Mouse (Mus musculus) liver, embryonic 14.5 days (tissue): ENCODE measurements around the gene Rac2. TPM values are rescaled to one million over a fixed set of nuclear protein-coding genes. Genes with fewer than 3 reads are reported as not detected.

ENCODE experiments used
- ATAC-seq: fragments of 200-750 bp; cut with Nextera tagmentation; 2 replicates; pipeline ENCODE4 v1.8.0; 2017; ENCODE audit warnings: moderate number of reproducible peaks, mild to moderate bottlenecking, moderate library complexity; ENCODE audit not compliant: insufficient read depth
- DNase-seq, 3 experiments: peaks; one replicate each; pipeline ENCODE4 v3.0.0-alpha.2; 2012 to 2013; ENCODE audit warnings: low read depth in 3 of 3, low spot score in 3 of 3
- H3K27ac ChIP-seq: fragments of 300-500 bp; sonication (generic); 2 replicates; pipeline ENCODE4 v1.5.1; 2014; ENCODE audit warnings: moderate library complexity, mild to moderate bottlenecking, control low read depth, inconsistent platforms
- H3K27me3 ChIP-seq: fragments of 300-500 bp; sonication (generic); 2 replicates; pipeline ENCODE4 v1.6.1; 2014; ENCODE audit warnings: mild to moderate bottlenecking, low read length, moderate library complexity; ENCODE audit not compliant: control insufficient read depth, insufficient read depth
- H3K36me3 ChIP-seq: fragments of 300-500 bp; sonication (generic); replicated peaks from 2 replicates; pipeline ENCODE4 v1.6.1; 2014; ENCODE audit warnings: low read depth; ENCODE audit not compliant: control insufficient read depth, insufficient read depth
- H3K4me1 ChIP-seq, 2 experiments: fragments of 200-500 bp in 1 of 2; fragments of 300-500 bp in 1 of 2; sonication (generic) in 1 of 2; replicated peaks; 2 replicates each; pipeline ENCODE4 v1.6.1; 2012 to 2014; ENCODE audit warnings: antibody characterized with exemption in 1 of 2, inconsistent platforms in 1 of 2, low read length in 1 of 2; ENCODE audit not compliant: control insufficient read depth in 2 of 2, insufficient read depth in 2 of 2
- H3K4me2 ChIP-seq: fragments of 300-500 bp; sonication (generic); 2 replicates; pipeline ENCODE4 v1.6.1; 2014; ENCODE audit warnings: low read depth, mild to moderate bottlenecking, control low read depth, moderate library complexity
- H3K4me3 ChIP-seq, 2 experiments: fragments of 200-500 bp in 1 of 2; fragments of 300-500 bp in 1 of 2; sonication (generic) in 1 of 2; 2 replicates each; pipeline ENCODE4 v1.5.1; 2012 to 2014; ENCODE audit warnings: low read depth in 2 of 2, low read length in 2 of 2, mild to moderate bottlenecking in 2 of 2, control low read depth in 1 of 2, inconsistent platforms in 1 of 2, moderate library complexity in 1 of 2; ENCODE audit not compliant: insufficient read depth in 1 of 2
- H3K9ac ChIP-seq: fragments of 300-500 bp; sonication (generic); replicated peaks from 2 replicates; pipeline ENCODE4 v1.6.1; 2014; ENCODE audit warnings: mild to moderate bottlenecking, control low read depth, moderate library complexity
- H3K9me3 ChIP-seq: fragments of 300-500 bp; sonication (generic); 2 replicates; pipeline ENCODE4 v1.6.1; 2016; ENCODE audit warnings: low read length, mixed read lengths; ENCODE audit not compliant: control insufficient read depth
- CTCF ChIP-seq: IDR thresholded peaks from 2 replicates; pipeline ENCODE4 v1.5.1; 2016; ENCODE audit warnings: antibody characterized with exemption, low read depth, control low read depth
- EP300 ChIP-seq: IDR thresholded peaks from 2 replicates; pipeline ENCODE4 v1.6.1; 2016; ENCODE audit warnings: antibody characterized with exemption, low read depth
- WGBS: fragments of 180-500 bp; shearing (Covaris S2); extraction: QIAGEN DNeasy Blood & Tissue Kit; methylation state at CpG from one replicate; pipeline ENCODE4 v1.1.7; 2014; ENCODE audit not compliant: insufficient replicate concordance; 5-methylcytosine and 5-hydroxymethylcytosine counted together
- polyA plus RNA-seq, 2 experiments: library from polyadenylated mRNA; depleted of rRNA in 1 of 2; stranded (reverse) in 1 of 2; unstranded in 1 of 2; fragments of >200 nt; fragmentation: Nextera tagmentation in 1 of 2; extraction: Ambion mirVana in 1 of 2; gene quantifications; 2 replicates each; pipeline versions ENCODE4 v1.2.1 to v1.2.3; 2012 to 2014

The Rac2 gene
- polyA plus RNA-seq, 2 experiments = 57.5 to 117 TPM

GRCm38 (mm10) chr15:78583352-78583751, 10.8 kb upstream of the Rac2 start:
- Histone ChIP-seq H3K27ac (no peak overlapping the region), H3K9me3 (no peaks in the 10 kb centered on the region), H3K4me1 (peaks cover 7 to 20% of the 10 kb centered on the region in 2 experiments), H3K27me3 (no peaks in the 10 kb centered on the region), H3K36me3 (no peaks in the 10 kb centered on the region), H3K9ac (no peak overlapping the region), H3K4me2 (no peak overlapping the region), H3K4me3 (no peak overlapping the region)
- DNase-seq = no peak
- no peak for ATAC-seq
- WGBS = 47% methylated on average over 11 of the region's 11 CpGs
- no peak for TF ChIP-seq EP300
- TF ChIP-seq CTCF = no peak

- no peak for DNase-seq
- Histone ChIP-seq H3K27ac (no peak overlapping the region), H3K4me2 (no peak overlapping the region), H3K4me3 (no peak overlapping the region), H3K9me3 (no peaks in the 10 kb centered on the region), H3K9ac (no peak overlapping the region), H3K4me1 (peaks cover 21 to 32% of the 10 kb centered on the region in 2 experiments), H3K27me3 (no peaks in the 10 kb centered on the region), H3K36me3 (no peaks in the 10 kb centered on the region)
- 67% methylated on average over 4 of the region's 4 CpGs for WGBS
- TF ChIP-seq CTCF = no peak
- TF ChIP-seq EP300 = no peak
- no peak for ATAC-seq
Observed at GRCm38 (mm10) chr15:78576284-78576810, 3.8 kb upstream of the Rac2 start.

- Histone ChIP-seq H3K9me3 (no peaks in the 10 kb centered on the region), H3K27me3 (no peaks in the 10 kb centered on the region), H3K9ac (peak overlapping the region; percentile 81), H3K4me1 (peaks cover 19 to 29% of the 10 kb centered on the region in 2 experiments), H3K4me3 (peak overlapping the region; percentile 64 to 69), H3K36me3 (peaks cover 9% of the 10 kb centered on the region; the same call in 1 of the 2 replicates), H3K4me2 (peak overlapping the region; percentile 83), H3K27ac (peak overlapping the region; percentile 84)
- TF ChIP-seq EP300 (no peak), CTCF (no peak)
- WGBS = 12% methylated on average over 5 of the region's 5 CpGs
- DNase-seq (no peak), ATAC-seq (peak; percentile 59)
Observed at GRCm38 (mm10) chr15:78572270-78572600, 348 bp downstream of the Rac2 start.

- Histone ChIP-seq H3K4me2 (peak overlapping the region; percentile 83), H3K9ac (peak overlapping the region; percentile 81), H3K4me1 (peaks cover 19 to 29% of the 10 kb centered on the region in 2 experiments), H3K27ac (peak overlapping the region; percentile 84), H3K9me3 (no peaks in the 10 kb centered on the region), H3K27me3 (no peaks in the 10 kb centered on the region), H3K36me3 (peaks cover 9% of the 10 kb centered on the region; the same call in 1 of the 2 replicates), H3K4me3 (peak overlapping the region; percentile 64 to 69)
- 4% methylated on average over 16 of the region's 16 CpGs for WGBS
- TF ChIP-seq EP300 (peak; percentile 73), CTCF (peak; percentile 0; the same call in 1 of the 2 replicates)
- ATAC-seq = peak; percentile 93
- DNase-seq = peak; percentile 75 to 76 (median 75)
Observed at GRCm38 (mm10) chr15:78571554-78572269, 871 bp downstream of the Rac2 start.

- 74% methylated on average over 5 of the region's 5 CpGs for WGBS
- peaks cover 25 to 39% of the 10 kb centered on the region in 2 experiments for H3K4me1 ChIP-seq
- peaks cover 9% of the 10 kb centered on the region; the same call in 1 of the 2 replicates for H3K36me3 ChIP-seq
- no peaks in the 10 kb centered on the region for H3K9me3 ChIP-seq
- ATAC-seq (no peak), DNase-seq (no peak)
- H3K4me3 ChIP-seq = no peak overlapping the region
- TF ChIP-seq CTCF (no peak), EP300 (no peak)
- no peak overlapping the region for H3K27ac ChIP-seq
- H3K9ac ChIP-seq = no peak overlapping the region; the same call in 1 of the 2 replicates
- H3K27me3 ChIP-seq = no peaks in the 10 kb centered on the region
- peak overlapping the region; percentile 83 for H3K4me2 ChIP-seq
Observed at GRCm38 (mm10) chr15:78570170-78570569, 2.4 kb downstream of the Rac2 start.
